Mouse (Mus musculus) skeletal muscle tissue, adult 2 months (tissue): ENCODE results near the gene Ctnnbip1.

ENCODE experiments used
- DNase-seq: peaks from one replicate; pipeline ENCODE4 v3.0.0-alpha.2; 2012; ENCODE audit warnings: low read depth, low spot score

The Ctnnbip1 gene

DNA sequence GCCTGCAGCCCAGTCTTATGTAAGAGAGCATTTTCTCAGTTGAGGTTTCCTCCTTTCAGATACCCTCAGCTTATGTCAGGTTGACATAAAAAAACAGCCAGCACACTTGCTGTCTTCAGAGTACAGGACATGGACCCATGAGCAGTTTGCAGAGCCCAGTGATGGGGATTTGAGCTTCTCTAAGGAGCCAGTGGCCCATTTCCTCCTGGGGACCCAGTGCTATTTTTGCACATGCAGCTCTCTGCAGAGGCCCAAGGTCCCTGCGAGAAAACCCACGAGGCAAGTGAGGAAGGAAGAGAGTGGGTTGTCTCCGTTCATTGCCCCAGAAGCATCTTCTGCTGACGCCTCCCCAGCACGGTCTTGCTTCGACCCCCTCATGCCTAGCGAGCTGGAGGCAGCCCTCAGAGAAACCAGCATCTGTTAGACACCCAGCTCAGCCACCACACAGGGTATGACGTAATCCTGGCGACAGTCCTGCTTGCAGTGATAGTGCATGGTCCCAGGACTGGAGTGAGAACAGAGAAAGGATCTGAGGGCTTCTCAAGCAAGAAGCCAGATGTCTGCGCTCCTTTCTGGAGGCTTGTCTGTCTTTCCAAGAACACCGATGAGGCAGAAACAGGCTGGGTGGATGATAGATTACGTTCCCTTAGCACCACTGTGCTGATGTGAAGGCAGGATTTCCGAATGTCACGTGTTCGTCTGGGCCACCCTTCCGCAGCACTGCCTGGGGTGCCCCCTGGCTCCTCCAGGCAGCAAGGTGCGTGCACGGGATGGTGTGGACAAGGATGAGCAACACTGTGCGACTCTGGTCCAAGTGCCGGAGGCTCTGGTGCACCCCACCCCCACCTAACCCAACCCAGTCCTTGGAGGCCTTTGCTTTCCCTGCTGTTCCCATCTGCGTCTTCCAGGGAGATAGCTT is 44.2 kb downstream of the Ctnnbip1 start:
- no peak for DNase-seq

DNA sequence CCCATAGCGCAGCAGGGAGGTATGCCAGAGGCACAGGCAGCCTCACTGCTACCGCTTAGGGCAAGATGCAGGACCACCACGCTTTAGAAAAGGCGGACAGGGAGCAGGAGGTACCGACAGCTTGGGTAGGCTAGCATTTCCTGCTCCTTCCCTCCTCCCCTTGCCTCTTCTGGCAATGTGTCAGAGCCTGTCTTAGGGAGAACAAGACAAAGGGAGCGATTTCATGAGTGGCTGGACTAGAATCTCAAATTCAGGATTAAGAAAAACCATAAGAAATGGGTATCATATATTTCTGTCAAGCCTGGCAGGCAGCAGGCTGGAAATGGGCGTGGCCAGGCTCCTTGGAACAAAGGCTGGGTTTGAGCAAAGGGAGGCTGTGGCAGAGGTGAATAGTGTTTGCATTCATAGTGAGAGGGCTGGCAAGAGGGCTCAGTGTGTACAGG is 44.9 kb downstream of the Ctnnbip1 start:
- no peak for DNase-seq

DNA sequence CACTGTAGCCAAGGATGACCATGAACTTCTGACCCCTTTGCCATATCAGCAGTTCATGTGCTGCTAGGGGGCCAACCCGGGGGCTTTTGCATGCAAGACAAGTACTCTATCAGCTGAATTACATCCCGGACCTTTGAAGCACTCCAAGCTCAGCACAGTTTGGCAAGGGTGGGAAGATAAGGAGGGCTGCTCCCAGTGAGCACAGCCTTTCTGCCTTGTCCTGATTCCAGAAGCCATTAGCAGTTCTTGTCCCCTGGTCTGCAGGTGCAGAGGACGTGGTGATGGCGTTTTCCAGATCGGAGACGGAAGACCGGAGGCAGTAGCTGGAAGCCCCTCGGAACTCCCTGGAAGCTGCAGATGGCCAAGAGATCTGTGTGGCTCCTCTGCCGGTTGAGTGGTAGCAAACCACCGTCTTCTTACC is 45.9 kb downstream of the Ctnnbip1 start:
- DNase-seq, result no peak

DNA sequence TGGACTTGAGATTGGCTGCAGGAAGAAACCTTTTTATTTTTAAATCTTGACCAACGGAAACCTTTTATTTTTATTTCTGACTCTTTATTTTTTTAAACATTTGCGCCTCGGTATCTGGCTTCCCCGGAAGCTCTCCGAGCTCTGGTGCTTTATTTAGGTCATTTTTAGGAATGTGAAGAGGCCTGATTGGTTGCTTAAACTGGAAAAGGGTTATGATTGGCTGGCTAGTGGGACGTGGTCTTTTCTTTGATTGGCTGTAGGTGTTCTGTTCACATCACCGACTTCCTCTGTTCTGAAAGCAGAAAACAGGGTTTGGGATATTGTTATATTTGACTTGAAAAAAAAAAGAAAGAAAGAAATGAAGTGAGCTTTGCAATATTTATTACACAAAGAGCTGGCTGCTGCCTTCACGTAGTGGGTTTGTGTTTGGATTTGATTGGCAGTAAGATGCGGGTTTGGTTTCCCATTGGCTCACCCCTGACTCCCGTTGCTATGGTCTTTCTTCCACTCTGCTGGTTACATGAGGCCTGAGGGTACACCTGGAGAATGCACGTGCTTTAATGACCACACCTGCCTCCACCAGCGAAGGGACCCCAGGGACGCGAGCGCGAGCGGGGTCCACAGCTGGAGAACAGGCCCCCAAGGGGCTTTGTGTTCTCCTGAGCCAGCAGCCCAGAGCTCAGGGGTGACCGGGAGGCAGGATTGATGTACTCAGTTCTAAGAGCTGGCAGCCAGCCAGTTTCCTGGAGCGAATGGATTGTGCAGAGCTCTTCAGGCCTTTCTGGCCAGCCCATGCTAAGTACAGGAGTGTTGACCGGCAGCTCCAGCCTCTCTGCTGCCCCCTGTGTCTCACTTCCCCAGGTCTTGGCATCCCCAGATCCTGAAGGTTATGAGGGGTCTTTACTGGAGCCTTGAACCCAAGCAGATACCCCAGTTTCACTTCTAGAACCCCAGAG is 46.7 kb downstream of the Ctnnbip1 start:
- peak; percentile 58 for DNase-seq

DNA sequence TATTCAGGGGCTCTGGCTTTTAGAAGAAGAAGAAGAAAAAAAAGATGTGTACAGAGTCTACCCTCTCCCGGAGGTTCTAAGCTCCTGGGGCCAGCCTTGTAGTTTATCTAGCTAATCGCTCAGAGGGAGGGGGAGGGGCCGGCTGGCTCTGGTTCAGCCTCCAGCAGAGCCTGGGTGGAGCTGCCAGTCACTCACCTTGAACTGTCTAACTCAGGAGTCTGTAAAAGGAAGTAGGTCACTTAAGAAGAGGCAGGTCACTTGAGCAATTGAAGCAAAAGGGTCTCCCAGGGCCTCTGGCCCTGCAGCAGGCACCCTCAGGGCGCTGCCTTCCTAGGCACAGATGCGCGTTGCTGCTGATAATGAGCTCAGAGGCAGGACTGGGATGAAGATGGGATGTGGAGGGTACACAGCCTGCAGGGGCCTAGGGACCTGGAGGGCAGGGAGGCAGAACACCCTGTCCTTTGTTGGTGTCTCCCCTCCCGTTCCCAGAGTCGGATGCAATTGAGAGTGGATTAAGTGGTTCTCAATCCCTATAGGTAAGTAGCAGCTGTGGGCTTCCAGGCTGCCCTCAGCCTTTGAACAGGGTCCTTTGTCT is 49.5 kb downstream of the Ctnnbip1 start:
- DNase-seq, result no peak

DNA sequence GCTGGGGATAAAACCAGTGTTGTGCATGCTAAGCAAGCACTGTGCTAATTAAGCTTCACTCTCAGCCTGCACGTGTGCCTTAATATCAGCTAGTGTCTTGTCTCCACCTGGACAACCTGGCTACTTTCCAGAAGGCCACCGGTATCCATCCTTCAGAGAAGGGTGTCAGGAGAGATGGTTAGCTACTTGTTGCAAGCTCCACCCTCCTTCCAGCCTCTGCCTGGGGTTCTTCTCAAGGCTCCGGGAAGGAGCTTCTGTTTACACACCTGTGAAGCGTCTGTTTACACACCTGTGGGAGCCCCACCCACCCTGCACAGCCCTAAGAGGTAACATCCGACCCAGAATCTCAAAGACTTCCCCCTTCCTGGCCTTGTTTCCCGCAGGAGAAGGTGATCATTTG is 50.6 kb downstream of the Ctnnbip1 start:
- no peak for DNase-seq

DNA sequence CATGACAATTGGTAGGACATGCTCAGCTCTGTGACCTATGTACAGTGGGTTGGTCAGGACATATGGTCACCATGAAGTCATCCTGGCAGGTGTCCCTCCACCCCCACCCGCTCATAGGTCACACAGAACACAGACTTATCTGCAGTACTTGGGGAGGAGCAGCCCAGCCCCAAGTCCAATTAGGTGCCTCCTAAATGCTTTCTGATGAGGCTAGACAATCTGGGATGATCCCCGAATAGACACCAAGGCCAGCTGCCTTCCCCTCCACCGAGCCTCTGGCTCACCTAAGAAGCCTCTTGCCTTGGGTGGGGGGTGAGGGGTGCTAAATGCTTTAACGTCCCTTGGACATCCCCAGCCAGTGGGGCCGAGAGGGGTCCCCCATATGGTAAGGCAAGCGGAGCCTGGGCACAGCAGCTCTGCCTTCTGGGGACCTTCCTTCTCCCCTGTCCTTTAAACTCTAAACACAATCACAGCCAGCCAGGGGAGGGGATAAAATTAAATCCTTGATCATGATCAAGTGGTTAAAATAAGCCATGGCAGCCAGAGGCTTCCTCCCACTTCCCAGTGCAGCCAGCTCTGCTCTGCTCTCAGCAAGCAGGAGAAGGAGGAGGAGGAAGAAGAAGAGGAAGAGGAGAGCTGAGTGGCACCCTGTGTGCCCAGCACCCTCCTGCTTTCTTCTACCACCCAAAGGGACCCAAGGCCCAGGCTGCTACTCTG is 51.9 kb downstream of the Ctnnbip1 start:
- DNase-seq, result no peak

DNA sequence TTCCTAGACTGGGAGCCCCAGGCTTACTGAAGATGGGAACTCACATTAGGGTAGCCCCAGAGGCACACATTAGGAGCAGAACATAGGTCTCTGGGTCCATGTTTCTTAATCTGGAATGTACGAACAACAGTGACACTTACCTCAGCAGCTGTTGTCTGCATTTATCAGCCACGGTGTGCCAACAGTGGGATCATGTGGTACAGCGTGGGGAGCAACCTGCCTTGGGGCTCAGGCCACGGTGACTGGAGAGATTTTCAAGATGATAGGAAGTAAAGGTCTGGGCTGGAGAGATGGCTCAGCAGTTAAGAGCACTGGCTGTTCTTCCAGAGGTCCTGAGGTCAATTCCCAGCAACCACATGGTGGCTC is 52.4 kb downstream of the Ctnnbip1 start:
- no peak for DNase-seq

DNA sequence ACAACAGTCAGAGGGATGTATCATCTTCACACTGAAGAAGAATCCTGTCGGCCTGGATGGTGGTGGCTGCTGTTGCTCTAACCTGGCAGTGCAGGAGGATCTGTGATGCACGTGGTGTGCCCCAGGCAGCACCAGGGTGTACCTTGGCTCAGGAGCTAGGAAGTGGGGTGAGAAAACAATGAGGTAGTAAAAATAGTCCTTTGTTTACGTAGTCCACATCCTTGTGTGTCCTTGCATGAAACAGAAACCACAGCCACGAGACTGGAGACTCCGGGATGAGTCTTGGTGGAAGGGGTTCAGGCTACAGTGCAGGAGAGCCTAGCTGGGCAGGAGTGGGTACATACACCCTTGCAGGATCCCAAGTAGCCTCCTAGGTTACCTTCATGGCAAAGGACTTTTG is 53.2 kb downstream of the Ctnnbip1 start:
- no peak for DNase-seq

DNA sequence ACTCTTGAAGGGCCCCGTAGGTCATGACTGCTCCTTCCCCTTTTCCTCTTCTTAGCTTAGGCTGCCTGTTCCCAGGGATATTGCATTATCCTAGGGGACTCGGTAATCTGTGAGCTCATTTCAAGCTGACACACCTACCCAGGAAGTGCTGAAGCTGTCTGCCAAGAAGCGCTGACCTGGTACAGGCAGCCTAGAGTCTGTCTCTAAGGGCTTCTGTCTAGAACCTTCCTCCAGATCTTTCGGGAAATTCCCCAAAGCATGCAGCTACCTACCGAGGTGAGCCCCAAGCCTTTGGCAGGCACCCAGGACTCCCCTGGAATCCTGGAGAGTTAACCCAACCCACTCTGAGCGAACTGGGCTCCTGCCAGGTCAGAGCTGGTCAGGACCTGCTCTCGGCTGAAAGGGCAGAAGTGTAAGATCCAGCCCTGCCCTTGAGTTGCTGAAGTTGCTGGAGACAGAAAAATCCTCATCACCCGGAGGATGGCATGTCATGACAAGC is 53.7 kb downstream of the Ctnnbip1 start:
- no peak for DNase-seq

DNA sequence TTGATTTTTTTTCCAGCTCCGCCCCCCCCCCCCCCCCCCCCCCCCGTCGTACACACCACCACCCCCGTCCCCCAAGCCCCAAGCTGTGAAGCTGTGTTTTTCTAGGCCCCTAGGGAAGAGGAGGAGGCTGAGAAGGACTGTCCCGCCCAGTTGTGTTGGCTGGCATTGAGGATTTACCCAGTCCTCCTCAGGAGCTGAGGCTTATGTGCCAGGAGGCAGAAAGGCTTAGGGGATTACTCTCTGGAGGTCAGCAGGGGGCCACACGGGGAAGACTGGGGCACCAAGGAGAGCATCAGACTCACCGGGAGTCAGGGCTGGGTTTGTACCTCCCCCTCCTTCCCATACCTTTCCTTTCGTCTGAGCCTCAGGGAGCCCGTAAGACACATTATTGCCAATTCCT is 54.4 kb downstream of the Ctnnbip1 start:
- DNase-seq, result no peak

DNA sequence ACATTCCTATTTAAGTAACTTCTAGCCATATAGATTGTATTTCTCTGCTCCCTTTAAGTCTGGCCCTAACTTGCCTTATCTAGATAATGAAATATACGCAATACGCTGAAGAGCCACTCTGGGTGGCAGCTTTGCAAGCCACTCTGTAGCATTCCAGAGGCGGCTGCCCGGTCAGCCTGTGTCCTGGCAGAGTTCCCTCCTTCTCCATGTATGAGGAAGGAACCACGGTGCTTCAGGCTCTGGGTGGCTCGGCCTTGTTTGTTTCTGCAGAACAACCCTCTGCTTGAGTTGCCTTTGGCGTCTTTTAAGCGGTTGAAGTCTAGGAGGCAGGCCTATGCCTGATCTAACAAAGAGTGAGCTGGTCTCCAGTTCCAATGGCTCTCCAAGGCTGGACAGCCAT is 54.8 kb downstream of the Ctnnbip1 start:
- DNase-seq, result no peak

DNA sequence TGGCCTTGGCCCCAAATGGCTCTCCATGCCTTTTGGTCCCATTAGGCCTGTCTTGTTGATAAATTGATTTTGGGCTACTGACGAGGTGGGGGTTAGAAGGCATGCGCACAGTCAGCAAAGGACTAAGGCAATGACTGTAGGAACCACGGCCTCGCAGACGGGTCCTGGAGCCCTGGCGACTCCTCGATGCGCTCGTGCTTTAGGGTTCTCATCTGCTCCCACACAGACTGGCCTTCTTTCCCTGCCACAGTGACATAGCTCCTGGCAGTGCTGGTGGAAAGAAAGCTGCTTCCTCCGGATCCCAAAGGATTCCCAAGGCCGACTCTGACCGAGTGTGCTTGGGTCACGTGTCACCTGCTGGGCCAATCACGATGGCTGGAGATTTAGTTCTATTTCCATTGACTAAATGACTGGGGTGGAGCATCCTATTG is 56.4 kb downstream of the Ctnnbip1 start:
- DNase-seq, result peak; percentile 63

DNA sequence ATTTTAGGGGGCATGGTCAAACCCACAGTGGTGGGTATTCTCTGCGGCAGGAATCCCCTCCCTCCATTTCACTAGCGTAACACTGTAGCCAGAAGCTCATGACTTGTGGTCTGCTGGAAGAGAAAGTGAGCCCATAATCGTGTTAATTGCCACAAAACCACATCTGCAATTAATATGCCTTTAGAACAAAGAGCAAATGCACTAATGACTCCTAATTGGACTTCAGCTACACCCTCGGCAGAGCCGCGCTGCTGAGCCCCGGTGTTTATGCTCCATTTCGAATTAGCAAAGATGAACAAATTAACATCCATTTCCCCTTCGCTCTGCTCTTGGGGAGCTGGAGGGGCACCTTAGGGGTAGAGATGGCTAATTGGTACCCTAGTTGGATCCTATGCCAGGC is 58.0 kb downstream of the Ctnnbip1 start:
- no peak for DNase-seq

DNA sequence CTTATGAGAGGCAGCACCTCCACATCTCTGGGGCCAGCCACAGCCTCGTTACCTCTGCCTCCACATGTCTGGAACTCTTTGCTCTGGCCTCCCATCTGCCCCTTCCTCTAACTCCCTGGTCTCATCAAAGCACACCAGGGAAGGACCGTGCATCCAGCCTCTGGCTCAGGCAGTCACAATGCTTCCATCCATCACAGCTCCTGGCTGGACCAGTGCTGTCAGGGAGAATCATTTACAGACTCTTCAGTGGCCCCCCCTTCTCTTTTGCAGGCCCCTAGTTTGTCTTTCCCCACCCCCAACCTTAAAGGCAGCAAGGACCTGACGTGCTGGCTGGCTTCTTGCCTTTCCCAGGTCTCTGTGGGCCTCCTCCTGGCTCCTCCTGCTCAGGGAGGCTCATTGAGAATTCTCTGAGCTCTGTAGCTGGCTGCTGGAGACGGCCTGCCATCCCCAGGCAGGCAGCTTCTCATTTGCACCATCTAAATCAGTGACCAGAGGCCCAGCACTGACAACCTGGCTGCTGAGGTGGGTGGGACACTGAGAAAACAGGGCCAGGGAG is 59.0 kb downstream of the Ctnnbip1 start:
- no peak for DNase-seq

DNA sequence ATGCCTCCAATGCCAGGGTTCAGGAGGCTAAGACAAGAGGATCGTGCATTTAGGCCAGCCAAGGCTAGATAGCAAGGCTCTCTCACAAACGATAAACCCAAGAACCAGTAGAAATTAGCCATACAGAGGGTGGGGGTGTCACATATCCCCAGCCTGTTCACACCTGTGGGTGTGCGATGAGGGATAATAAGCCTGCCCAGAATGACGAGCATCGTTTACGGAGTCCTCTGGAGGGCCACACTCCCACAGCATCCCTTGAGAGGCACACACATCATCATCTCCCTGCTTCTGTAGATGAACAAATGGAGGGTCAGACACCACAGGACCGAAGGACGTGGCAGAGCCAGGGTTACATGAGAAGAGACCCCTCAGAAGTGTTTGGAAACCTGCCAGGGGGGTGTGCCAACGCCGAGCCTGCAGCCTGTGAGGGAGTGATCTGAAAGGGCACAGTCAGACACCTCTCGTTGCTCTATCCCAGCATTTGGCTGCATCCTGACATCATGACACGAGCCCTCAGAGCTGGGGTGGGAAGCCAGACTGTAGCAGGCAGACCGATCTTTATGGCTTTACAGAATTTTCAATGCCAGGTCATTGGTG is 60.1 kb downstream of the Ctnnbip1 start:
- DNase-seq, result no peak

DNA sequence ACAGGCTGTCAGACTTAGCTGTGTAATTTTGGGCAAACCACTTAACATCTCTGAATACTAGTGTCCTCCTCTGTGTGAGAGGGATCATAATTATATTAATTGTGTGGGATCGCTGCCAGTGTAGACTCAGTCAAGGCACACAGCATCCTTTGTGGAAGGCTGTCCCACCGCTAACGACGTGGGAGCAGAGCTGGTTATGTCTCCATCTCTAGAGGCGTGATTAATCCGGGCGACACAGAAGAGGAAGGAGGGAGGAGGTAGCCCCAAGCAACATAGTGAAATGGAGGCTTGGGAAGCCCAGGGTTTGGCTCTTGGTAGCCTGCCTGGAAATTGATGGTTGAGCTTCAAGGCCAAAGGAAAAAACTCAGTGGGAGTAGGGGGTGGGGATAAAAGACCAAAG is 60.8 kb downstream of the Ctnnbip1 start:
- DNase-seq, result no peak

DNA sequence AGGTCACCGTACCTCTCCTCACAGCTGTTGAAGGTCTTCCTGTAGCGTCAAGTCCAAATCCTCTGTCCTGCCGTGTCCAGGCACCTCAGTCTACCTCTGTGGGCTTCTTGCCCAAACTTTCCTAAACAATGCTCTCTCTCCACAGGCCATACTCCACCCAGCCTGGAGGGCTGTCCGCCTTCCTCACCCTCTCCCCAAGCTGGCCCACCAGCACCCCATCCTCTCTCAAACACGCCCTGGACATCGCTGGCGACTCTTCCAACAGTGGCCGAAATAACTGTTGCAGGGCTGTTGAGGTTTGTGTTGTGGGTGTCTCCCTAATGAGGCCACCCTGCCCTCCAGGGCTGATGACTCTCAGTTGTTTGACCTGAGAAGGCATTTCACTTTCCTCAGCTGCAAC is 67.2 kb downstream of the Ctnnbip1 start:
- no peak for DNase-seq

DNA sequence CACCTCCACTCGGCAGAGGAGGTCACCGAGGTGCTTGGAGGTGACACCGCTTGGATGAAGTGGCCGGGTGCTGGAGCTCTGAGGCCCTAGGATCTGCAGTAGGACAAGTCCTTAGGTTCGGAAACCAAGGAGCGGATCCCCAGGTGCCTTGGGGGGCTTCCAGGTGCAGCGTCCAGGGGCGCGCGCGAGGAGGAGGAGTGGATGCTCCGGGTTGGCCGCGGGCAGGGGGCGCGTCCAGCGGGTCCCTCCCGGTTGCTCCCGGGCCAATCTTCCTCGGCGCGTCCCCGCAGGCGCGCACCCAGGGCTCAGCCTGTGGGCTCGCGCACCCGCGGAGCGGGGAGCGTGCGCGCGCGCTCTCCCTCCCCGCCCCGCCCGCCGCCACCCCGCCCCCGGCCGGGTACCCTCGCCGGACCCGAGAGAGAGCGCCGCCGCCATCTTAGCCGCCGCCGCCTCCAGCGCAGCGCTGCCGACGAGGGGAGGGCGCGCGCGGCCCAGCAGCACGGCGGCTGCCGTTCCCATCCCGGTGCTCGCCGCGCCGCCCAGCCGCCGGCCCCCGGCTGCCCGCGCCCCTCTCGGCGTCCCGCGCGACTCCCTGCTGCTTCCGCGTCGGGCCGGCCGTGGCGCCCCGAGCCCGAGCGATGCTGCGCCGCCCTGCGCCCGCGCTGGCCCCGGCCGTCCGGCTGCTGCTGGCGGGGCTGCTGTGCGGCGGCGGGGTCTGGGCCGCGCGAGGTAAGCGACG is 68.2 kb downstream of the Ctnnbip1 start, which contains the start of gene Clstn1:
TSS of gene Clstn1 (plus strand) at position 425 of the 739 bp plus-strand sequence.
- DNase-seq, result no peak
